Mouse (Mus musculus) gastrocnemius, postnatal 10 days (tissue): ENCODE measurements at regions not wholly inside any gene's neighbourhood (a gene's known extent, or its start where the extent isn't known, plus 50 kb on each side); places are given as distances from the start of the nearest gene placed in this dataset.
"Not testable (repeated sequence)": the region's sequence is repeated elsewhere in the genome, so short reads cannot be mapped to it uniquely, and the experiment has no call there.

Source experiments
- DNase-seq: peaks from one replicate; pipeline ENCODE4 v3.0.0; 2021; ENCODE audit warnings: mixed read lengths

- DNase-seq: no peak
Measured at GRCm38 (mm10) chr11:29628476-29628875, 64.3 kb upstream of the Rtn4 start.

- no peak for DNase-seq
Measured at GRCm38 (mm10) chr11:29632486-29632885, 60.3 kb upstream of the Rtn4 start.

- DNase-seq: not testable (repeated sequence)
Measured at GRCm38 (mm10) chr11:29633288-29633687, 59.5 kb upstream of the Rtn4 start.

- DNase-seq: peak; percentile 34
Measured at GRCm38 (mm10) chr11:29636759-29637200, 56.0 kb upstream of the Rtn4 start.

- DNase-seq: no peak
Measured at GRCm38 (mm10) chr11:29638093-29638669, 54.6 kb upstream of the Rtn4 start.

GRCm38 (mm10) chr11:29638861-29639260 is 53.9 kb upstream of the Rtn4 start:
- no peak for DNase-seq
